Mouse (Mus musculus) gastrocnemius, postnatal 10 days (tissue): ENCODE data around the gene Gm10663. TPM values are rescaled to one million over a fixed set of nuclear protein-coding genes. Genes with fewer than 3 reads are reported as not detected.

ENCODE experiments used
- DNase-seq: peaks from one replicate; pipeline ENCODE4 v3.0.0; 2021; ENCODE audit warnings: mixed read lengths
- long read RNA-seq, 2 experiments: library from polyadenylated mRNA; stranded (forward); transcript quantifications; one replicate each; pipeline ENCODE4 v2.0.0; 2021
- total RNA-seq, 2 experiments: library from RNA; stranded (reverse); gene quantifications; 2 replicates each; pipeline ENCODE4 v1.2.3; 2021

Gm10663 gene
- not detected for total RNA-seq
- long read RNA-seq, experiment 1: 0 reads
- long read RNA-seq, experiment 2: 0 reads

- DNase-seq: no peak
These were observed at the start of gene Gm10663 for GRCm38 (mm10) chr8:65074733-65075132. TSS of gene Gm10663 (plus strand) at chr8:65075033.

- DNase-seq: no peak
These were observed 45.7 kb upstream of the Gm10663 start for GRCm38 (mm10) chr8:65028959-65029686.

- DNase-seq: no peak
These were observed 45.1 kb upstream of the Gm10663 start for GRCm38 (mm10) chr8:65029776-65030175.

GRCm38 (mm10) chr8:65030735-65031485 is 43.9 kb upstream of the Gm10663 start:
- no peak for DNase-seq

- no peak for DNase-seq
These were observed 42.7 kb upstream of the Gm10663 start for GRCm38 (mm10) chr8:65032107-65032506.

- no peak for DNase-seq
These were observed 41.8 kb upstream of the Gm10663 start for GRCm38 (mm10) chr8:65033056-65033455.

GRCm38 (mm10) chr8:65034136-65034535 is 40.7 kb upstream of the Gm10663 start:
- DNase-seq: no peak

- DNase-seq: no peak
These were observed 37.7 kb upstream of the Gm10663 start, which contains the start of gene Apela for GRCm38 (mm10) chr8:65037117-65037533. TSS of gene Apela (minus strand) at chr8:65037336.

- DNase-seq: peak; percentile 11
These were observed 28.3 kb upstream of the Gm10663 start for GRCm38 (mm10) chr8:65046565-65046964.

GRCm38 (mm10) chr8:65047193-65047592 is 27.6 kb upstream of the Gm10663 start:
- DNase-seq: no peak

- DNase-seq: no peak
These were observed 27.0 kb upstream of the Gm10663 start for GRCm38 (mm10) chr8:65047801-65048200.

- DNase-seq: no peak
These were observed 21.3 kb upstream of the Gm10663 start for GRCm38 (mm10) chr8:65053554-65053953.

GRCm38 (mm10) chr8:65053968-65054367 is 20.9 kb upstream of the Gm10663 start:
- no peak for DNase-seq

- no peak for DNase-seq
These were observed 18.1 kb upstream of the Gm10663 start for GRCm38 (mm10) chr8:65056722-65057121.

- no peak for DNase-seq
These were observed 12.6 kb upstream of the Gm10663 start for GRCm38 (mm10) chr8:65062195-65062594.

- no peak for DNase-seq
These were observed 10.8 kb upstream of the Gm10663 start for GRCm38 (mm10) chr8:65064071-65064470.

- no peak for DNase-seq
These were observed 9.2 kb upstream of the Gm10663 start for GRCm38 (mm10) chr8:65065622-65066021.

- no peak for DNase-seq
These were observed 7.8 kb upstream of the Gm10663 start for GRCm38 (mm10) chr8:65067031-65067430.

GRCm38 (mm10) chr8:65067694-65068472 is 7.0 kb upstream of the Gm10663 start:
- DNase-seq: no peak

- DNase-seq: no peak
These were observed 6.4 kb upstream of the Gm10663 start for GRCm38 (mm10) chr8:65068473-65068819.

- no peak for DNase-seq
These were observed 3.8 kb upstream of the Gm10663 start for GRCm38 (mm10) chr8:65070996-65071395.

GRCm38 (mm10) chr8:65080731-65081130 is 5.9 kb downstream of the Gm10663 start:
- DNase-seq: no peak

GRCm38 (mm10) chr8:65085680-65086079 is 10.8 kb downstream of the Gm10663 start:
- DNase-seq: no peak
